Mouse (Mus musculus): ENCODE results near the gene Ifna1. TPM values are rescaled to one million over a fixed set of nuclear protein-coding genes. Genes with fewer than 3 reads are reported as not detected.

Ifna1 gene
- polyA plus RNA-seq, 1 experiment from 2014 or later = not detected

- WGBS = 79% methylated on average over 8 of the region's 8 CpGs
- no peak for ATAC-seq (replicated peaks; ENCODE audit: extremely low read depth, insufficient read depth, low FRiP score)
- no peak within 1 kb of the TSS for H3K4me3 ChIP-seq (ENCODE audit: low read length)
- H3K36me3 ChIP-seq (ENCODE audit: control insufficient read depth, insufficient read depth) = no peaks in the 10 kb centered on the region
- no peak within 1 kb of the TSS for H3K9ac ChIP-seq (ENCODE audit: low read length)
- H3K27me3 ChIP-seq (ENCODE audit: control insufficient read depth, insufficient read depth, low read length) = no peaks in the 10 kb centered on the region
- H3K9me3 ChIP-seq (replicated peaks; ENCODE audit: control insufficient read depth, low read length) = no peaks in the 10 kb centered on the region
- no peak within 1 kb of the TSS for H3K27ac ChIP-seq (ENCODE audit: low read length)
- H3K4me2 ChIP-seq (ENCODE audit: low read depth, low read length) = no peak within 1 kb of the TSS
- H3K4me1 ChIP-seq (ENCODE audit: control insufficient read depth, insufficient read depth, low read length) = no peaks in the 10 kb centered on the region; the same call in 1 of the 2 replicates
Measured at GRCm38 (mm10) chr4:88880101-88880500, 30.2 kb downstream of the Ifna1 start, which contains the start of gene Ifne. TSS of gene Ifne (minus strand) at chr4:88880201.

- no peaks in the 10 kb centered on the region for H3K27me3 ChIP-seq (ENCODE audit: control insufficient read depth, insufficient read depth, low read length)
- ATAC-seq (replicated peaks; ENCODE audit: extremely low read depth, insufficient read depth, low FRiP score) = no peak
- H3K9me3 ChIP-seq (replicated peaks; ENCODE audit: control insufficient read depth, low read length) = no peaks in the 10 kb centered on the region
- H3K4me1 ChIP-seq (ENCODE audit: control insufficient read depth, insufficient read depth, low read length) = no peaks in the 10 kb centered on the region
- no peak overlapping the region for H3K9ac ChIP-seq (ENCODE audit: low read length)
- H3K36me3 ChIP-seq (ENCODE audit: control insufficient read depth, insufficient read depth) = no peaks in the 10 kb centered on the region
- H3K27ac ChIP-seq (ENCODE audit: low read length) = no peak overlapping the region
- H3K4me2 ChIP-seq (ENCODE audit: low read depth, low read length) = no peak overlapping the region
- no peak overlapping the region for H3K4me3 ChIP-seq (ENCODE audit: low read length)
Measured at GRCm38 (mm10) chr4:88888236-88888635, 38.3 kb downstream of the Ifna1 start.

GRCm38 (mm10) chr4:88893201-88893754 is 43.4 kb downstream of the Ifna1 start:
- H3K9me3 ChIP-seq (replicated peaks; ENCODE audit: control insufficient read depth, low read length) = no peaks in the 10 kb centered on the region

More at GRCm38 (mm10) chr4:88893201-88893754, 43.4 kb downstream of the Ifna1 start:
- no peak overlapping the region for H3K4me3 ChIP-seq (ENCODE audit: low read length)
- H3K4me2 ChIP-seq (ENCODE audit: low read depth, low read length) = no peak overlapping the region
- ATAC-seq (replicated peaks; ENCODE audit: extremely low read depth, insufficient read depth, low FRiP score) = no peak
- H3K27me3 ChIP-seq (ENCODE audit: control insufficient read depth, insufficient read depth, low read length) = no peaks in the 10 kb centered on the region
- H3K36me3 ChIP-seq (ENCODE audit: control insufficient read depth, insufficient read depth) = no peaks in the 10 kb centered on the region
- H3K27ac ChIP-seq (ENCODE audit: low read length) = no peak overlapping the region
- H3K9ac ChIP-seq (ENCODE audit: low read length) = no peak overlapping the region
- H3K4me1 ChIP-seq (ENCODE audit: control insufficient read depth, insufficient read depth, low read length) = no peaks in the 10 kb centered on the region

Other genes starting within 250 kb of the Ifna1 start
- not detected in 2 replicates for gene Ifna12, start 246.7 kb upstream of the Ifna1 start, polyA plus RNA-seq (2015; fragmentation: Nextera tagmentation; extraction: Ambion mirVana)
- not detected in 2 replicates for gene C87499, start 215.7 kb upstream of the Ifna1 start, polyA plus RNA-seq (2015; fragmentation: Nextera tagmentation; extraction: Ambion mirVana)
- gene Ifna13, start 205.6 kb upstream of the Ifna1 start, polyA plus RNA-seq (2015; fragmentation: Nextera tagmentation; extraction: Ambion mirVana) = not detected in 2 replicates
- not detected in 2 replicates for gene Ifna16, start 173.2 kb upstream of the Ifna1 start, polyA plus RNA-seq (2015; fragmentation: Nextera tagmentation; extraction: Ambion mirVana)
- gene Ifna2, start 166.2 kb upstream of the Ifna1 start, polyA plus RNA-seq (2015; fragmentation: Nextera tagmentation; extraction: Ambion mirVana) = not detected in 2 replicates
- gene Ifnab, start 158.7 kb upstream of the Ifna1 start, polyA plus RNA-seq (2015; fragmentation: Nextera tagmentation; extraction: Ambion mirVana) = not detected in 2 replicates
- gene Gm26566, start 128.3 kb upstream of the Ifna1 start, polyA plus RNA-seq (2015; fragmentation: Nextera tagmentation; extraction: Ambion mirVana) = 0.76 and 1.1 TPM in 2 replicates
- 77.2 and 82.3 TPM in 2 replicates for gene Klhl9, start 127.6 kb upstream of the Ifna1 start, polyA plus RNA-seq (2015; fragmentation: Nextera tagmentation; extraction: Ambion mirVana)
- gene Gm13271, start 95.2 kb upstream of the Ifna1 start, polyA plus RNA-seq (2015; fragmentation: Nextera tagmentation; extraction: Ambion mirVana) = not detected in 2 replicates
- gene Gm13283, start 90.0 kb upstream of the Ifna1 start, polyA plus RNA-seq (2015; fragmentation: Nextera tagmentation; extraction: Ambion mirVana) = 0.25 TPM in 2 replicates
- gene Gm13290, start 76.3 kb upstream of the Ifna1 start, polyA plus RNA-seq (2015; fragmentation: Nextera tagmentation; extraction: Ambion mirVana) = 0.39 and 0.45 TPM in 2 replicates
- not detected in 2 replicates for gene Gm13289, start 73.2 kb upstream of the Ifna1 start, polyA plus RNA-seq (2015; fragmentation: Nextera tagmentation; extraction: Ambion mirVana)
- not detected in 2 replicates for gene Gm13272, start 70.2 kb upstream of the Ifna1 start, polyA plus RNA-seq (2015; fragmentation: Nextera tagmentation; extraction: Ambion mirVana)
- gene Ifnz, start 68.0 kb upstream of the Ifna1 start, polyA plus RNA-seq (2015; fragmentation: Nextera tagmentation; extraction: Ambion mirVana) = 0.50 TPM in 1 of 2 replicates, not detected in the other
- not detected in 2 replicates for gene Gm13276, start 64.4 kb upstream of the Ifna1 start, polyA plus RNA-seq (2015; fragmentation: Nextera tagmentation; extraction: Ambion mirVana)
- gene Gm13277, start 61.5 kb upstream of the Ifna1 start, polyA plus RNA-seq (2015; fragmentation: Nextera tagmentation; extraction: Ambion mirVana) = not detected in 2 replicates
- not detected in 2 replicates for gene Gm13278, start 58.5 kb upstream of the Ifna1 start, polyA plus RNA-seq (2015; fragmentation: Nextera tagmentation; extraction: Ambion mirVana)
- gene Gm13275, start 55.6 kb upstream of the Ifna1 start, polyA plus RNA-seq (2015; fragmentation: Nextera tagmentation; extraction: Ambion mirVana) = not detected in 2 replicates
- not detected in 2 replicates for gene Gm13279, start 52.7 kb upstream of the Ifna1 start, polyA plus RNA-seq (2015; fragmentation: Nextera tagmentation; extraction: Ambion mirVana)
- 0.72 and 1.6 TPM in 2 replicates for gene Gm13285, start 50.4 kb upstream of the Ifna1 start, polyA plus RNA-seq (2015; fragmentation: Nextera tagmentation; extraction: Ambion mirVana)
- gene Gm13287, start 46.8 kb upstream of the Ifna1 start, polyA plus RNA-seq (2015; fragmentation: Nextera tagmentation; extraction: Ambion mirVana) = not detected in 2 replicates
- not detected in 2 replicates for gene Gm13288, start 44.6 kb upstream of the Ifna1 start, polyA plus RNA-seq (2015; fragmentation: Nextera tagmentation; extraction: Ambion mirVana)
- not detected in 2 replicates for gene Ifna7, start 33.9 kb upstream of the Ifna1 start, polyA plus RNA-seq (2015; fragmentation: Nextera tagmentation; extraction: Ambion mirVana)
- gene Ifna11, start 30.1 kb upstream of the Ifna1 start, polyA plus RNA-seq (2015; fragmentation: Nextera tagmentation; extraction: Ambion mirVana) = not detected in 2 replicates
- gene Ifna6, start 22.7 kb upstream of the Ifna1 start, polyA plus RNA-seq (2015; fragmentation: Nextera tagmentation; extraction: Ambion mirVana) = not detected in 2 replicates
- gene Ifna5, start 14.6 kb upstream of the Ifna1 start, polyA plus RNA-seq (2015; fragmentation: Nextera tagmentation; extraction: Ambion mirVana) = not detected in 2 replicates
- gene Ifna4, start 8.2 kb upstream of the Ifna1 start, polyA plus RNA-seq (2015; fragmentation: Nextera tagmentation; extraction: Ambion mirVana) = not detected in 2 replicates
- gene Ifne, start 30.1 kb downstream of the Ifna1 start, polyA plus RNA-seq (2015; fragmentation: Nextera tagmentation; extraction: Ambion mirVana) = not detected in 2 replicates

Data from heart, embryonic 16.5 days (tissue).